Mouse (Mus musculus) small intestine, adult 2 months (tissue): Measurements from ENCODE around the gene Slc22a15.

Source experiments
- CTCF ChIP-seq: fragments of 200-500 bp; IDR thresholded peaks from 2 replicates; pipeline ENCODE4 v1.5.1; 2012; ENCODE audit warnings: low read depth, mild to moderate bottlenecking, control low read depth, inconsistent platforms, low read length, moderate library complexity, mixed read lengths; ENCODE audit not compliant: insufficient replicate concordance, insufficient read length; ENCODE audit errors: extremely low read depth
- POLR2A ChIP-seq: fragments of 200-500 bp; IDR thresholded peaks from 2 replicates; pipeline ENCODE4 v1.6.1; 2012; ENCODE audit warnings: low read depth, mild to moderate bottlenecking, control low read depth, inconsistent platforms, low read length, moderate library complexity

DNA sequence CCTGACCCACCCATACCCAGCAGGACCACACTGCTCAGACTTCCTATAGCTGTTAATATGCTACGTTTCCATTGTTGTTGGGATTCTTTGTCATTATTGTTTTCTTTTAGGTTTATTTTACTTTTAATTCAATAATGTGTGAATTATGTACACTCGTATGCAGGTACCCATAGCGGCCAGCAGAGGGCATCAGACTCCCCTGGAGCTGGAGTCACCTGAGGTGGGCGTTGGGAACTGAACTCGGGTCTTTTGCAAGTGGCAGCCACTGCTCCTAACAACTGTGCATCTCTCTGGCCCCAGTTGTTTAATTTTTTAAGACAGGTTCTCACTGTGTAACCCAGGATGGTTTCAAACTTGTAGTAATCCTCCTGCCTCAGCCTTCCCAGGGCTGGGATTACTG is 102.2 kb downstream of the Slc22a15 start:
- TF ChIP-seq POLR2A (no peak), CTCF (peak; percentile 54; the same call in 1 of the 2 replicates)
